Mouse (Mus musculus) CH12.LX (cell line): ENCODE data around the gene Tmem229b. TPM values are rescaled to one million over a fixed set of nuclear protein-coding genes. Genes with fewer than 3 reads are reported as not detected.

Source experiments
- DNase-seq: peaks from one replicate; pipeline ENCODE4 v3.0.0-alpha.2; 2013; ENCODE audit errors: extremely low read depth
- H3K27ac ChIP-seq: 2 replicates; pipeline ENCODE4 v1.5.1; 2012; ENCODE audit warnings: low read depth, mild to moderate bottlenecking, control low read depth, moderate library complexity; ENCODE audit not compliant: insufficient read depth
- H3K27me3 ChIP-seq: replicated peaks from 2 replicates; pipeline ENCODE3; 2012; ENCODE audit warnings: inconsistent platforms
- H3K36me3 ChIP-seq, 2 experiments: replicated peaks in 1 of 2; 2 replicates each; pipeline versions ENCODE3 to v1.6.1; 2012; ENCODE audit warnings: inconsistent platforms in 1 of 2, low read length in 1 of 2, mild to moderate bottlenecking in 1 of 2, mixed read lengths in 1 of 2, moderate library complexity in 1 of 2; ENCODE audit not compliant: control insufficient read depth in 1 of 2, insufficient read depth in 1 of 2
- H3K4me1 ChIP-seq, 2 experiments: 2 replicates each; pipeline ENCODE4 v1.6.1; 2012; ENCODE audit warnings: inconsistent platforms in 1 of 2, moderate library complexity in 1 of 2; ENCODE audit not compliant: insufficient read depth in 2 of 2, control insufficient read depth in 1 of 2
- H3K4me2 ChIP-seq: 2 replicates; pipeline ENCODE4 v1.6.1; 2012; ENCODE audit warnings: low read depth, mild to moderate bottlenecking, control low read depth; ENCODE audit not compliant: poor library complexity, insufficient read depth, severe bottlenecking
- H3K4me3 ChIP-seq, 3 experiments: fragments of 150-350 bp in 1 of 3; sonication (generic) in 1 of 3; replicated peaks in 1 of 3; 2 replicates each; pipeline versions ENCODE3 to v1.5.1; 2011 to 2012; ENCODE audit warnings: low read depth in 2 of 3, low read length in 2 of 3, mild to moderate bottlenecking in 2 of 3, moderate library complexity in 2 of 3, control low read depth in 1 of 3, improper control_type of control experiment in 1 of 3, inconsistent platforms in 1 of 3, mixed read lengths in 1 of 3; ENCODE audit not compliant: poor library complexity in 1 of 3
- H3K79me2 ChIP-seq: replicated peaks from 2 replicates; pipeline ENCODE4 v1.6.1; 2012; ENCODE audit warnings: mild to moderate bottlenecking, moderate library complexity; ENCODE audit not compliant: control insufficient read depth, poor library complexity, insufficient read depth, severe bottlenecking; ENCODE audit errors: extremely low read depth
- H3K9ac ChIP-seq: 2 replicates; pipeline ENCODE4 v1.6.1; 2012; ENCODE audit warnings: low read depth, mild to moderate bottlenecking, control low read depth, moderate library complexity; ENCODE audit not compliant: insufficient read depth
- H3K9me3 ChIP-seq: replicated peaks from 2 replicates; pipeline ENCODE3; 2012; ENCODE audit warnings: low read length, inconsistent platforms, mixed read lengths
- CTCF ChIP-seq, 2 experiments: IDR thresholded peaks in 1 of 2; conservative IDR thresholded peaks in 1 of 2; 2 replicates each; pipeline ENCODE4 v1.5.1; 2011 to 2012; ENCODE audit warnings: low read depth in 2 of 2, low read length in 2 of 2, improper control_type of control experiment in 1 of 2, inconsistent platforms in 1 of 2, mild to moderate bottlenecking in 1 of 2, moderate library complexity in 1 of 2
- ELF1 ChIP-seq: IDR thresholded peaks from 2 replicates; pipeline ENCODE4 v1.6.1; 2014; ENCODE audit warnings: low read depth, mild to moderate bottlenecking, inconsistent platforms, low read length, improper control_type of control experiment
- HCFC1 ChIP-seq: IDR thresholded peaks from 2 replicates; pipeline ENCODE4 v1.6.1; 2012; ENCODE audit warnings: low read depth, mild to moderate bottlenecking, inconsistent platforms, low read length, improper control_type of control experiment
- MAFK ChIP-seq: IDR thresholded peaks from 2 replicates; pipeline ENCODE4 v1.6.1; 2011; ENCODE audit warnings: low read length, improper control_type of control experiment; ENCODE audit not compliant: insufficient replicate concordance
- ZMIZ1 ChIP-seq: IDR thresholded peaks from 2 replicates; pipeline ENCODE4 v1.6.1; 2012; ENCODE audit warnings: low read depth, mild to moderate bottlenecking, inconsistent platforms, low read length, improper control_type of control experiment
- dilution Hi-C: fragments of 300-500 bp; cut with MboI; formaldehyde crosslinking; loops from 2 replicates; pipeline ENCODE4 v1.14.3; 2020; ENCODE audit warnings: low sequenced_read_pairs; ENCODE audit not compliant: extremely low pct_unique_long_range_greater_than_20kb, extremely low pct_ligation_motif_present
- in situ Hi-C: fragments of 300-500 bp; cut with MboI; formaldehyde crosslinking; loops from 3 replicates; pipeline ENCODE4 v1.14.3; 2019; ENCODE audit warnings: low sequenced_read_pairs, low pct_ligation_motif_present, low pct_unique_long_range_greater_than_20kb, mixed read lengths
- polyA plus RNA-seq: library from polyadenylated mRNA; unstranded; fragments of >175 nt; gene quantifications from 2 replicates; pipeline ENCODE4 v1.2.1, GENCODE M21; 2012; ENCODE audit warnings: low read depth; ENCODE audit not compliant: insufficient read length
- total RNA-seq, 2 experiments: library from RNA; depleted of rRNA; stranded (reverse); fragments of 300-350 nt in 1 of 2; fragments of >200 nt in 1 of 2; gene quantifications; 2 replicates each; pipeline ENCODE4 v1.2.3; 2012 to 2014

Gene Tmem229b
- total and polyA plus RNA-seq, 3 experiments = 41.7 to 129 (median 66.5) TPM

DNA sequence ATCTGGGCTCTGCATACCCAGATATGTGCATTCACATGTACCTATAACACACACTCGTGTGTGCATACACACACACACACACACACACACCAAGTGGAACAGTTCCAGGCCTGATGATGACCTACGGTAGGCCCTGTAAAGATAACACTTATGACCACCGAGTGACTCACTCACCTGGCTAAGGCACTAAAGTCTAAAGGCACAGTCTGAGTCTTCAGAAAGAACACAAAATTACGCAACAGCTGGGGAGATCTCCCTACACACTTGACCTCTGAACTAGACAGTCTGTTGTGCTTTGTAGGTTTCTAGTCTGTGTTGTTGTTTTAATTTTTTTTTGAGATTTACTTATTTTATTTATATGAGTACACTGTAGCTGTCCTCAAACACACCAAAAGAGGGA lies 93.0 kb downstream of the Tmem229b start:
- H3K9me3 ChIP-seq = peaks cover under 1% of the 10 kb centered on the region
- H3K4me2 ChIP-seq = no peak overlapping the region
- no peaks in the 10 kb centered on the region for H3K27me3 ChIP-seq
- in situ Hi-C loops (no loop called here), dilution Hi-C loops (no loop called here)
- no peak overlapping the region for H3K9ac ChIP-seq
- H3K36me3 ChIP-seq = no peaks in the 10 kb centered on the region
- TF ChIP-seq ELF1 (no peak), ZMIZ1 (no peak), HCFC1 (no peak), CTCF (conservative IDR thresholded peaks at IDR 0.05 in 1 of 2, IDR thresholded peaks at IDR 0.05 in 1 of 2; ENCODE audit: low read depth in 2 of 2, low read length in 2 of 2) (no peak), MAFK (no peak)
- DNase-seq = no peak
- no peak overlapping the region for H3K27ac ChIP-seq
- peaks cover 0 to 9% of the 10 kb centered on the region in 2 experiments; a peak in 2 of 4 replicates for H3K4me1 ChIP-seq
- no peak overlapping the region for H3K4me3 ChIP-seq
- no peaks in the 10 kb centered on the region for H3K79me2 ChIP-seq

Other genes with a start within 250 kb of the Tmem229b start
- 28.4 and 30.0 TPM in 2 replicates for gene Atp6v1d, start 146.0 kb downstream of the Tmem229b start, total RNA-seq (2012; rRNA removed)
- 65.6 and 70.5 TPM in 2 replicates for gene Atp6v1d, start 146.0 kb downstream of the Tmem229b start, total RNA-seq (2014; rRNA removed)
- 39.2 and 74.0 TPM in 2 replicates for gene Atp6v1d, start 146.0 kb downstream of the Tmem229b start, polyA plus RNA-seq
- 124 and 170 TPM in 2 replicates for gene Eif2s1, start 145.8 kb downstream of the Tmem229b start, total RNA-seq (2012; rRNA removed)
- 351 and 442 TPM in 2 replicates for gene Eif2s1, start 145.8 kb downstream of the Tmem229b start, total RNA-seq (2014; rRNA removed)
- 196 and 197 TPM in 2 replicates for gene Eif2s1, start 145.8 kb downstream of the Tmem229b start, polyA plus RNA-seq
- 0.85 and 1.1 TPM in 2 replicates for gene Plek2, start 100.7 kb downstream of the Tmem229b start, total RNA-seq (2012; rRNA removed)
- gene Plek2, start 100.7 kb downstream of the Tmem229b start, total RNA-seq (2014; rRNA removed) = not detected in 2 replicates
- gene Plek2, start 100.7 kb downstream of the Tmem229b start, polyA plus RNA-seq = 0.30 TPM in 1 of 2 replicates, not detected in the other
- 0.92 and 1.9 TPM in 2 replicates for gene Plekhh1, start 21.5 kb upstream of the Tmem229b start, total RNA-seq (2012; rRNA removed)
- gene Plekhh1, start 21.5 kb upstream of the Tmem229b start, total RNA-seq (2014; rRNA removed) = 0.27 and 0.31 TPM in 2 replicates
- 0.69 and 0.75 TPM in 2 replicates for gene Plekhh1, start 21.5 kb upstream of the Tmem229b start, polyA plus RNA-seq
- 12.8 and 13.0 TPM in 2 replicates for gene Pigh, start 82.0 kb upstream of the Tmem229b start, total RNA-seq (2012; rRNA removed)
- gene Pigh, start 82.0 kb upstream of the Tmem229b start, total RNA-seq (2014; rRNA removed) = 17.8 and 18.2 TPM in 2 replicates
- 8.3 and 9.3 TPM in 2 replicates for gene Pigh, start 82.0 kb upstream of the Tmem229b start, polyA plus RNA-seq
- not detected in 2 replicates for gene Arg2, start 123.2 kb upstream of the Tmem229b start, total RNA-seq (2012; rRNA removed)
- gene Arg2, start 123.2 kb upstream of the Tmem229b start, total RNA-seq (2014; rRNA removed) = not detected in 2 replicates
- gene Arg2, start 123.2 kb upstream of the Tmem229b start, polyA plus RNA-seq = not detected in 2 replicates
- gene Vti1b, start 165.0 kb upstream of the Tmem229b start, total RNA-seq (2012; rRNA removed) = 69.4 and 70.3 TPM in 2 replicates
- 90.8 and 96.4 TPM in 2 replicates for gene Vti1b, start 165.0 kb upstream of the Tmem229b start, total RNA-seq (2014; rRNA removed)
- 68.1 and 84.3 TPM in 2 replicates for gene Vti1b, start 165.0 kb upstream of the Tmem229b start, polyA plus RNA-seq
- 47.4 and 47.5 TPM in 2 replicates for gene Rdh11, start 184.7 kb upstream of the Tmem229b start, total RNA-seq (2012; rRNA removed)
- 88.5 and 121 TPM in 2 replicates for gene Rdh11, start 184.7 kb upstream of the Tmem229b start, total RNA-seq (2014; rRNA removed)
- gene Rdh11, start 184.7 kb upstream of the Tmem229b start, polyA plus RNA-seq = 46.3 and 50.3 TPM in 2 replicates
- 5.2 and 6.3 TPM in 2 replicates for gene Rdh12, start 201.3 kb upstream of the Tmem229b start, total RNA-seq (2012; rRNA removed)
- 5.9 and 6.5 TPM in 2 replicates for gene Rdh12, start 201.3 kb upstream of the Tmem229b start, total RNA-seq (2014; rRNA removed)
- 10.7 and 11.0 TPM in 2 replicates for gene Rdh12, start 201.3 kb upstream of the Tmem229b start, polyA plus RNA-seq